Mouse (Mus musculus) liver, adult 2 months (tissue): ENCODE data around the gene Gart. TPM values are rescaled to one million over a fixed set of nuclear protein-coding genes. Genes with fewer than 3 reads are reported as not detected.
A peak's percentile ranks its signal among the peaks of the same experiment; 100 is the strongest.
"Not testable (repeated sequence)": the region's sequence is repeated elsewhere in the genome, so short reads cannot be mapped to it uniquely, and the experiment has no call there.

Source experiments
- DNase-seq: peaks from one replicate; pipeline ENCODE4 v3.0.0-alpha.2; 2011; ENCODE audit warnings: low read depth, low spot score; ENCODE audit errors: extremely low read depth
- H3K27ac ChIP-seq: fragments of 200-500 bp; replicated peaks from 2 replicates; pipeline ENCODE4 v1.5.1; 2012; ENCODE audit warnings: low read depth, mild to moderate bottlenecking, control low read depth, inconsistent platforms, low read length; ENCODE audit not compliant: insufficient read depth
- H3K27me3 ChIP-seq: fragments of 200-500 bp; 2 replicates; pipeline ENCODE4 v1.6.1; 2012; ENCODE audit warnings: mild to moderate bottlenecking, moderate library complexity, low read length, inconsistent platforms; ENCODE audit not compliant: control insufficient read depth, insufficient read depth
- H3K36me3 ChIP-seq: fragments of 200-500 bp; 2 replicates; pipeline ENCODE4 v1.6.1; 2012; ENCODE audit warnings: low read length, inconsistent platforms; ENCODE audit not compliant: control insufficient read depth, insufficient read depth
- H3K4me1 ChIP-seq: fragments of 200-500 bp; 2 replicates; pipeline ENCODE4 v1.6.1; 2011; ENCODE audit warnings: low read length; ENCODE audit not compliant: control insufficient read depth, insufficient read depth
- H3K4me3 ChIP-seq: fragments of 200-500 bp; 2 replicates; pipeline ENCODE4 v1.5.1; 2011; ENCODE audit warnings: low read depth, mild to moderate bottlenecking, control low read depth, low read length, moderate library complexity; ENCODE audit not compliant: insufficient read depth
- H3K79me2 ChIP-seq: fragments of 200-500 bp; 2 replicates; pipeline ENCODE4 v1.6.1; 2012; ENCODE audit warnings: inconsistent platforms, mild to moderate bottlenecking, low read length, moderate library complexity; ENCODE audit not compliant: control insufficient read depth, insufficient read depth
- H3K9ac ChIP-seq: fragments of 200-500 bp; 2 replicates; pipeline ENCODE4 v1.6.1; 2012; ENCODE audit warnings: low read depth, mild to moderate bottlenecking, control low read depth, inconsistent platforms, low read length
- CTCF ChIP-seq: fragments of 200-500 bp; IDR thresholded peaks from 2 replicates; pipeline ENCODE4 v1.5.1; 2011; ENCODE audit warnings: low read depth, low read length, control low read depth
- POLR2A ChIP-seq: fragments of 200-500 bp; IDR thresholded peaks from 2 replicates; pipeline ENCODE4 v1.6.1; 2011; ENCODE audit warnings: low read length, control low read depth; ENCODE audit not compliant: insufficient read depth; ENCODE audit errors: extremely low read depth
- WGBS: fragments of 180-500 bp; shearing (Covaris S2); methylation state at CpG from one replicate; pipeline ENCODE4 v1.1.7; 2018; 5-methylcytosine and 5-hydroxymethylcytosine counted together
- polyA plus RNA-seq: library from polyadenylated mRNA; depleted of rRNA; stranded (reverse); fragments of >200 nt; gene quantifications from 2 replicates; pipeline ENCODE4 v1.2.3, GENCODE M21; 2012
- total RNA-seq: library from RNA; depleted of rRNA; stranded (reverse); fragments of >200 nt; gene quantifications from 2 replicates; pipeline ENCODE4 v1.2.3, GENCODE M21; 2014

Gene Gart
- total and polyA plus RNA-seq, 2 experiments = 21.3 to 25.0 TPM

GRCm38 (mm10) chr16:91645995-91646602 lies 653 bp downstream of the Gart start:
- Histone ChIP-seq H3K36me3 (peaks cover 12% of the 10 kb centered on the region), H3K27ac (peak overlapping the region; percentile 71), H3K4me1 (peaks cover 7% of the 10 kb centered on the region), H3K27me3 (no peaks in the 10 kb centered on the region), H3K79me2 (peaks cover 2% of the 10 kb centered on the region; the same call in 1 of the 2 replicates), H3K9ac (no peak overlapping the region; the same call in 1 of the 2 replicates), H3K4me3 (peak overlapping the region; percentile 64)
- DNase-seq = no peak
- TF ChIP-seq CTCF (no peak), POLR2A (no peak)
- under 1% methylated on average over 11 of the region's 11 CpGs for WGBS

GRCm38 (mm10) chr16:91645420-91645819 lies 1.3 kb downstream of the Gart start:
- not testable (repeated sequence) for H3K4me3 ChIP-seq, H3K79me2 ChIP-seq, H3K9ac ChIP-seq, H3K4me1 ChIP-seq, DNase-seq, H3K27me3 ChIP-seq, H3K27ac ChIP-seq
- WGBS = 38% methylated on average over 1 of the region's 2 CpGs
- peaks cover 15% of the 10 kb centered on the region for H3K36me3 ChIP-seq

- TF ChIP-seq POLR2A = no peak
- no peak for TF ChIP-seq CTCF
- WGBS = 83% methylated on average over 2 of the region's 2 CpGs
- Histone ChIP-seq H3K27ac (no peak overlapping the region), H3K4me1 (peaks cover 7% of the 10 kb centered on the region), H3K79me2 (no peaks in the 10 kb centered on the region; the same call in 1 of the 2 replicates), H3K9ac (no peak overlapping the region), H3K27me3 (no peaks in the 10 kb centered on the region), H3K36me3 (peaks cover 20% of the 10 kb centered on the region), H3K4me3 (no peak overlapping the region)
- no peak for DNase-seq
Observed at GRCm38 (mm10) chr16:91644901-91645300, 1.9 kb downstream of the Gart start.

- no peak for TF ChIP-seq CTCF
- TF ChIP-seq POLR2A = no peak
- DNase-seq = no peak
- Histone ChIP-seq H3K27me3 (no peaks in the 10 kb centered on the region), H3K4me3 (no peak overlapping the region), H3K4me1 (peaks cover 1% of the 10 kb centered on the region; the same call in 1 of the 2 replicates), H3K9ac (no peak overlapping the region), H3K27ac (no peak overlapping the region), H3K36me3 (peaks cover 51% of the 10 kb centered on the region), H3K79me2 (no peaks in the 10 kb centered on the region; the same call in 1 of the 2 replicates)
- 91% methylated on average over 8 of the region's 8 CpGs for whole genome bisulfite sequencing
Observed at GRCm38 (mm10) chr16:91640171-91640570, 6.6 kb downstream of the Gart start.

GRCm38 (mm10) chr16:91639636-91640035 lies 7.1 kb downstream of the Gart start:
- TF ChIP-seq CTCF (no peak), POLR2A (no peak)
- Histone ChIP-seq H3K27me3 (no peaks in the 10 kb centered on the region), H3K36me3 (peaks cover 51% of the 10 kb centered on the region), H3K27ac (no peak overlapping the region), H3K79me2 (no peaks in the 10 kb centered on the region; the same call in 1 of the 2 replicates), H3K4me1 (no peaks in the 10 kb centered on the region), H3K9ac (no peak overlapping the region), H3K4me3 (no peak overlapping the region)
- WGBS = 95% methylated on average over 2 of the region's 2 CpGs
- DNase-seq = no peak

- Histone ChIP-seq H3K4me1 (no peaks in the 10 kb centered on the region), H3K79me2 (no peaks in the 10 kb centered on the region), H3K4me3 (no peak overlapping the region), H3K9ac (no peak overlapping the region), H3K36me3 (peaks cover 51% of the 10 kb centered on the region), H3K27ac (no peak overlapping the region), H3K27me3 (no peaks in the 10 kb centered on the region)
- no peak for DNase-seq
- 90% methylated on average over 5 of the region's 5 CpGs for WGBS
- TF ChIP-seq CTCF (no peak), POLR2A (no peak)
Observed at GRCm38 (mm10) chr16:91639161-91639560, 7.6 kb downstream of the Gart start.
